Mouse (Mus musculus) limb, embryonic 13.5 days (tissue): Measurements from ENCODE around the gene Cypt3. TPM values are rescaled to one million over a fixed set of nuclear protein-coding genes. Genes with fewer than 3 reads are reported as not detected.

Experiments used
- ATAC-seq: fragments of 200-750 bp; cut with Nextera tagmentation; 2 replicates; pipeline ENCODE4 v1.8.0; 2017; ENCODE audit warnings: low read depth, moderate number of reproducible peaks, moderate TSS enrichment; ENCODE audit not compliant: low FRiP score
- H3K27ac ChIP-seq: fragments of 300-500 bp; sonication (generic); 2 replicates; pipeline ENCODE4 v1.5.1; 2015; ENCODE audit warnings: inconsistent platforms, mild to moderate bottlenecking, moderate library complexity
- H3K27me3 ChIP-seq: fragments of 300-500 bp; sonication (generic); 2 replicates; pipeline ENCODE4 v1.6.1; 2015; ENCODE audit warnings: mild to moderate bottlenecking, inconsistent platforms
- H3K36me3 ChIP-seq: fragments of 300-500 bp; sonication (generic); 2 replicates; pipeline ENCODE4 v1.6.1; 2015; ENCODE audit warnings: inconsistent platforms, mild to moderate bottlenecking, moderate library complexity
- H3K4me1 ChIP-seq: fragments of 300-500 bp; sonication (generic); 2 replicates; pipeline ENCODE4 v1.6.1; 2015; ENCODE audit warnings: inconsistent platforms
- H3K4me2 ChIP-seq: fragments of 300-500 bp; sonication (generic); replicated peaks from 2 replicates; pipeline ENCODE4 v1.6.1; 2015; ENCODE audit warnings: inconsistent platforms, mild to moderate bottlenecking, moderate library complexity
- H3K4me3 ChIP-seq: fragments of 300-500 bp; sonication (generic); 2 replicates; pipeline ENCODE4 v1.5.1; 2015; ENCODE audit warnings: moderate library complexity, mild to moderate bottlenecking, inconsistent platforms
- H3K9ac ChIP-seq: fragments of 300-500 bp; sonication (generic); 2 replicates; pipeline ENCODE4 v1.6.1; 2015; ENCODE audit warnings: mild to moderate bottlenecking, inconsistent platforms
- H3K9me3 ChIP-seq: fragments of 300-500 bp; sonication (generic); 2 replicates; pipeline ENCODE4 v1.6.1; 2016; ENCODE audit warnings: inconsistent platforms
- WGBS: fragments of 180-500 bp; shearing (Covaris S2); methylation state at CpG from one replicate; pipeline ENCODE4 v1.1.7; 2015; 5-methylcytosine and 5-hydroxymethylcytosine counted together
- polyA plus RNA-seq: library from polyadenylated mRNA; unstranded; fragments of >200 nt; fragmentation: Nextera tagmentation; extraction: Ambion mirVana; gene quantifications from 2 replicates; pipeline ENCODE4 v1.2.1, GENCODE M21; 2015

Cypt3 gene
- not detected in 2 replicates for polyA plus RNA-seq

- H3K27me3 ChIP-seq = no peaks in the 10 kb centered on the region
- H3K9me3 ChIP-seq = no peaks in the 10 kb centered on the region
- H3K36me3 ChIP-seq = no peaks in the 10 kb centered on the region
- no peak for ATAC-seq
- H3K4me3 ChIP-seq = no peak within 1 kb of the TSS
- no peak within 1 kb of the TSS for H3K4me2 ChIP-seq
- no peaks in the 10 kb centered on the region for H3K4me1 ChIP-seq
- WGBS = 75% methylated on average over 7 of the region's 7 CpGs
- no peak within 1 kb of the TSS for H3K9ac ChIP-seq
- H3K27ac ChIP-seq = no peak within 1 kb of the TSS
Observed at GRCm38 (mm10) chrX:153558293-153558692, at the start of gene Cypt3. Gene Cypt3, plus strand, starts transcription at chrX:153558593.

GRCm38 (mm10) chrX:153515491-153515890 lies 42.9 kb upstream of the Cypt3 start:
- Histone ChIP-seq H3K4me1 (no peaks in the 10 kb centered on the region), H3K4me3 (no peak overlapping the region), H3K27me3 (no peaks in the 10 kb centered on the region), H3K4me2 (no peak overlapping the region), H3K27ac (no peak overlapping the region), H3K9me3 (no peaks in the 10 kb centered on the region), H3K9ac (no peak overlapping the region), H3K36me3 (no peaks in the 10 kb centered on the region)
- WGBS = 82% methylated on average over 5 of the region's 5 CpGs
- ATAC-seq = no peak

- no peaks in the 10 kb centered on the region for H3K36me3 ChIP-seq
- WGBS = 19% methylated on average over 2 of the region's 2 CpGs
- no peak overlapping the region for H3K9ac ChIP-seq
- H3K27ac ChIP-seq = no peak overlapping the region
- no peaks in the 10 kb centered on the region for H3K9me3 ChIP-seq
- no peak for ATAC-seq
- no peaks in the 10 kb centered on the region for H3K4me1 ChIP-seq
- H3K4me3 ChIP-seq = no peak overlapping the region
- H3K27me3 ChIP-seq = no peaks in the 10 kb centered on the region
- no peak overlapping the region for H3K4me2 ChIP-seq
Observed at GRCm38 (mm10) chrX:153528399-153528798, 30.0 kb upstream of the Cypt3 start.

GRCm38 (mm10) chrX:153556634-153557033 lies 1.8 kb upstream of the Cypt3 start:
- no peaks in the 10 kb centered on the region for H3K27me3 ChIP-seq
- H3K9ac ChIP-seq = no peak overlapping the region
- no peaks in the 10 kb centered on the region for H3K36me3 ChIP-seq
- no peaks in the 10 kb centered on the region for H3K4me1 ChIP-seq
- no peak overlapping the region for H3K4me2 ChIP-seq
- H3K4me3 ChIP-seq = no peak overlapping the region
- H3K27ac ChIP-seq = no peak overlapping the region
- no peak for ATAC-seq
- 69% methylated on average over 2 of the region's 2 CpGs for WGBS
- H3K9me3 ChIP-seq = no peaks in the 10 kb centered on the region

- Histone ChIP-seq H3K27ac (no peak overlapping the region), H3K9me3 (no peaks in the 10 kb centered on the region), H3K4me1 (no peaks in the 10 kb centered on the region), H3K4me2 (no peak overlapping the region), H3K9ac (no peak overlapping the region), H3K27me3 (no peaks in the 10 kb centered on the region), H3K36me3 (no peaks in the 10 kb centered on the region), H3K4me3 (no peak overlapping the region)
- WGBS = 68% methylated on average over 1 of the region's 1 CpGs
- ATAC-seq = no peak
Observed at GRCm38 (mm10) chrX:153564650-153565049, 6.3 kb downstream of the Cypt3 start.

GRCm38 (mm10) chrX:153599583-153599982 lies 41.2 kb downstream of the Cypt3 start:
- Histone ChIP-seq H3K4me2 (no peak overlapping the region), H3K27ac (no peak overlapping the region), H3K4me3 (no peak overlapping the region), H3K9me3 (no peaks in the 10 kb centered on the region), H3K36me3 (no peaks in the 10 kb centered on the region), H3K9ac (no peak overlapping the region), H3K27me3 (no peaks in the 10 kb centered on the region), H3K4me1 (no peaks in the 10 kb centered on the region)
- 53% methylated on average over 2 of the region's 2 CpGs for WGBS
- ATAC-seq = no peak

Other genes with a start within 250 kb of the Cypt3 start
- 25.2 and 25.3 TPM in 2 replicates for gene Ubqln2, start 60.4 kb upstream of the Cypt3 start, polyA plus RNA-seq
- 7.5 and 8.2 TPM in 2 replicates for gene Kctd12b, start 137.8 kb downstream of the Cypt3 start, polyA plus RNA-seq
- 131 and 132 TPM in 2 replicates for gene Nbdy, start 165.0 kb downstream of the Cypt3 start, polyA plus RNA-seq